Mouse (Mus musculus): ENCODE results near the gene Il19. TPM values are rescaled to one million over a fixed set of nuclear protein-coding genes. Genes with fewer than 3 reads are reported as not detected.

Il19 gene
- not detected in 2 replicates for total RNA-seq (2015; ENCODE audit: low replicate concordance)
- not detected in 2 replicates for total RNA-seq (2017; ENCODE audit: low replicate concordance)

DNA sequence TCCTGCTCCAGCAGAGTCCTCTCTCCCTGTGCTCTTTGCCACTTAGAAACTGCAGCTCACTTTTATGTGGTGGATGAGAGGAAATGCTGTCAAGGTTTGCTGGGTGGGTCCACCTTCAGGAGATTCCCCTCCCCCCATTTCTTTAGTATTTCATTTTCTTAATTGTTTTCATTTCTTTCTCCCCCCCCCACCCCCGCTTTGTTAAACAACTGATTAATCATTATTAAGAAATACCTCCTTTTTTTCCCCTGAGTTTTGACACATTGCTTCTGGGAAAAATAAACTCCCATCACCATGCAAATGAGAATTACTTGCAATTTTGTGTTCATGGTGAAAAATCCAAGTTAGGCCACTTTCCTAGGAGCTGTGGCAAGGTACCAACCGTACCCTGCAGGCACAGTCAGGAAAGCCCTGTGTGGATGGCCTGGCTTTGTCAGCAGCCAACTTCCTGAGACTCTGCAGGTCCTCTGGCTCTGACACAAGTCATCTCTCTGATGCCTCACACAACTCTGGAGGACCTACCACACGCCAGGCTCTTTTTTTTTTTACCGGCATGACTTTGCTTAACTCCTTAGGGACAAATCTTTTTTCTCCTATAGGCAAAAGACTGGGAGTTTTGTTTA, at the start of gene Il19:
Gene Il19, minus strand, starts transcription at position 51 of the 623 bp plus-strand sequence.
- ATAC-seq (replicated peaks; ENCODE audit: low FRiP score, poor library complexity, severe bottlenecking), result no peak

DNA sequence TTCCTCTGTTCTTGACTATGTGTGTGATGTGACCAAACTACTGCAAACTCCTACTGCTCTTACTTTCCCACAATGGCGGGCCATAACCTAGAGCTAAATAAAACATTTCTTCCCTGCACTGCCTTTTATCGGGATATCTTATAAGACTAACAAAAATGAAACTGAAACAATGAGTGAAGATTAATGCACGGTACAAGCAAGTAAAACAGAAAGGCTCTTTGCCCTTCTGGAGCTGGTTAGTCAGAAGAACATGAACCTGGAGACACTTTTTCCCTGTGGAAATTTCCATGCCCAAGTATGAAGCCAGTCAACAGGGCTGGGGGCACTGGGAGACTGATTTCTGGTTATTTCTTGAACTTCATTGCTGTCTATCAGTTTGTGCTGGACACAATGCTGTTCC, 49.4 kb upstream of the Il19 start:
- ATAC-seq (replicated peaks; ENCODE audit: low FRiP score, poor library complexity, severe bottlenecking), result no peak

- no peak for ATAC-seq (replicated peaks; ENCODE audit: low FRiP score, poor library complexity, severe bottlenecking)
Observed at GRCm38 (mm10) chr1:130987418-130987817, 47.5 kb upstream of the Il19 start.

- ATAC-seq (replicated peaks; ENCODE audit: low FRiP score, poor library complexity, severe bottlenecking), result no peak
Observed at GRCm38 (mm10) chr1:130987001-130987400, 47.1 kb upstream of the Il19 start.

DNA sequence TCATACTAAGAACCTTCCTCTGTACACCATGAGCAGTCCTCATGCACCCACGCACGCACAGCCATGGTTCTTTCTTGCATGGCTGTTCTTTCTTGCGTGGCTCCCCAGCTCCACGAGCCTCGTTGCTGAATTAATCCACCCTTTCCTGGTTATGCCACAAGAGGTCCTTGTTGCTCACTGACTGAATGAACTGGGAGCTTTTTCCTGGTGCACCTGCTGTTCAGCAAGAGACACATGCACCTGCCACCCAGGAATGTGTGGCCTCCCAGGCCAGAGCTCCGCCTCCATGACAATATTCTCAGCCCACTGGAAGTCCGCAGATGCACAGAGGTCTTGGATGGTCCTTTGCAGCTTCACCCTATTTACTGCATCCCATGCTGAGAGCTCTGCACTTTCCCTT, 44.5 kb upstream of the Il19 start:
- ATAC-seq (replicated peaks; ENCODE audit: low FRiP score, poor library complexity, severe bottlenecking), result no peak

- ATAC-seq (replicated peaks; ENCODE audit: low FRiP score, poor library complexity, severe bottlenecking), result no peak
Observed at GRCm38 (mm10) chr1:130979455-130979854, 39.5 kb upstream of the Il19 start.

DNA sequence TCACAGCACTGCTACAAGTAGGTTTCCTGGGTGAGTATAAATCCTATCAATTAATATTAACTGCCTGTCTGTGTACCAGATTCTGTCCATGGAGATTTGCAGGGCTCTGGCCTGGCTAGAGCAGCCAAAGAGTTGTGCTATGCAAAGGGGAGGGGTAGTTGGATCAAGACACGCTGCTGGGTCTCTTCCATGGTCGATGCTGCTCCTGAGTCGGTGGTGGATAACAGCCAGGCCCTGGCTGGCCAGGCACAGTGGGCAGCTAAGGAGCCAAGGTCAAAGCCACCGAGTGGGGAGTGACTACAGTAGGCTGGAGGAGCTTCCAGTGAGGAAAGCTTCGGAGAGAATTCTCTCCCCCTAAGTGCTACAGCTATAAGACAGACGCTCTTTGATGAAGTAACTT, 24.0 kb upstream of the Il19 start:
- ATAC-seq (replicated peaks; ENCODE audit: low FRiP score, poor library complexity, severe bottlenecking), result no peak

- ATAC-seq (replicated peaks; ENCODE audit: low FRiP score, poor library complexity, severe bottlenecking), result no peak
Observed at GRCm38 (mm10) chr1:130946920-130947319, 7.0 kb upstream of the Il19 start.

GRCm38 (mm10) chr1:130941801-130942200, 1.9 kb upstream of the Il19 start:
- no peak for ATAC-seq (replicated peaks; ENCODE audit: low FRiP score, poor library complexity, severe bottlenecking)

DNA sequence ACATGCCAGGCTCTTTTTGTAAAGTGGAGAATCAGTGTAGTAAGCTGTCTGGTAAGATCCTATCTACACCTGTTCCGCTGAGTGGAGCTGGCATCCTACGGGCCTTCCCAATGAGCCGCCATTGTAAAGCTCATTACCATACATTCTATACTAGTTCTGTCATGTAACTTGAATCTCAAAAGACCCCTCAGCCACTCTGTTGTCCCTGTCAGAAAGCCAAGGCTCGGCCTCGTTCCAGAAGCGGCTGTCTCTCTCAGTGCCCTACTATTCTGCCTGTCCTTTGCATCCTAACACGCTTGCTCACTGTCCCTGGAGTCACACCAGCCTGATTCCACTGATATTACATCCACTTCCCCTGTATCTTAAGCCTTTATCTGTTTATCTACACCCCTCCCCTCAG, 1.7 kb downstream of the Il19 start:
- no peak for ATAC-seq (replicated peaks; ENCODE audit: low FRiP score, poor library complexity, severe bottlenecking)

DNA sequence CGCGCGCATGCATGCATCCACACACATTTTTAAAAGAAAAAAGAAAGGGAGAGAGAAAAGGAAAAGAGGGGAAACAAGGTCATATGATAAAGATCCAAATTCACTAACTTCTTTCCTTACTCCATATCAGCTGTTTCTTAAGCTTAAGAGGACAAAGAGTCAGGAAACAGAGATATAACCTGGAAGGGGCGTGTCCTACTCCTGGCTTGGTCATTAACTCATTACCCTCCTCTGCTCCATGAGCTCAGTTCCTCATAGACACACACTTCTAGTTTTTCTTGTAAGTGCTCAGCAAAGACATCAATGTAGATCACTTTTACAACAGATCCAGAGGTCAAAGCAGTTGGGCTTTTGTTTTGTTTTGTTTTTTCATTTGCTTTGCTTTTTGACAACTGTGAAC, 2.7 kb downstream of the Il19 start:
- no peak for ATAC-seq (replicated peaks; ENCODE audit: low FRiP score, poor library complexity, severe bottlenecking)

- ATAC-seq (replicated peaks; ENCODE audit: low FRiP score, poor library complexity, severe bottlenecking), result no peak
Observed at GRCm38 (mm10) chr1:130936351-130936750, 3.6 kb downstream of the Il19 start.

DNA sequence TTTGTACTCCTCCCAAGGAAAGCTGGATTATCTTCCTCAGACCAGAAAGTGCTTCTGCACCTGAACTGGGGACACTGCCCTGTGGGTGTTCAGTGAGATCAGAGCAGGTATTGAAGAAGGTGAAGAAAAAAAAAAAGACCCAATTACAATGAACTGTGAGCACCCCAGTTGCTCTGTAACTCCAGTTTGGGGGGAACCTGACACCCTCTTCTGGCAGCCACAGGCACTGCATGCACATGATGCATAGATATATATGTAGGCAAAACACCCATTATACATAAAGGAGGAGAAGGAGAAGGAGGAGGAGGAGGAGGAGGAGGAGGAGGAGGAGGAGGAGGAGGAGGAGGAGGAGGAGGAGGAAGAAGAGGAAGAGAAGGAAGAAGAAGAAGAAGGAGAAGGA, 13.4 kb downstream of the Il19 start:
- no peak for ATAC-seq (replicated peaks; ENCODE audit: low FRiP score, poor library complexity, severe bottlenecking)

GRCm38 (mm10) chr1:130918323-130918980, 21.5 kb downstream of the Il19 start:
- no peak for ATAC-seq (replicated peaks; ENCODE audit: low FRiP score, poor library complexity, severe bottlenecking)

GRCm38 (mm10) chr1:130911401-130912010, 28.4 kb downstream of the Il19 start, which contains the start of gene Il20:
Gene Il20, minus strand, starts transcription at chr1:130911451.
- no peak for ATAC-seq (replicated peaks; ENCODE audit: low FRiP score, poor library complexity, severe bottlenecking)

DNA sequence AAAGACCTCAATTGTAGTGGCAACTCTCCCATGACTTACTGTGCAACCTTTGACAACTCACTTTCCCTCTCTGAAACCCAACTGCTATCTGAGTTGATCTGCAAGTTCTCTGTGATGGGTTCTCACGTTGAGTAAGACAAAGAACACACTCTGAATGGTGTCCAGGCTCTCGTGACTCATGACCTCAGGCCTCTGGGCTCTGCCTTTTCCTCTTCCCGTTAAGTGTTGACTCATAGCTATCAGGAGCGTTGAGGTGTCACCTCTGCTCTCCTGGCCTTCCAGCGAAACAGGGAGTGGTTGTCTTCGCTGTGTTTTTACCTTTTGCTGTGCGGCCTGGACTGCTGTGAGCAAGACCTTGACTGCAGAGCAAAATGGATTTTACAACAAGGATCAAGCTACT, 37.4 kb downstream of the Il19 start:
- no peak for ATAC-seq (replicated peaks; ENCODE audit: low FRiP score, poor library complexity, severe bottlenecking)

GRCm38 (mm10) chr1:130894468-130894867, 45.4 kb downstream of the Il19 start:
- no peak for ATAC-seq (replicated peaks; ENCODE audit: low FRiP score, poor library complexity, severe bottlenecking)

DNA sequence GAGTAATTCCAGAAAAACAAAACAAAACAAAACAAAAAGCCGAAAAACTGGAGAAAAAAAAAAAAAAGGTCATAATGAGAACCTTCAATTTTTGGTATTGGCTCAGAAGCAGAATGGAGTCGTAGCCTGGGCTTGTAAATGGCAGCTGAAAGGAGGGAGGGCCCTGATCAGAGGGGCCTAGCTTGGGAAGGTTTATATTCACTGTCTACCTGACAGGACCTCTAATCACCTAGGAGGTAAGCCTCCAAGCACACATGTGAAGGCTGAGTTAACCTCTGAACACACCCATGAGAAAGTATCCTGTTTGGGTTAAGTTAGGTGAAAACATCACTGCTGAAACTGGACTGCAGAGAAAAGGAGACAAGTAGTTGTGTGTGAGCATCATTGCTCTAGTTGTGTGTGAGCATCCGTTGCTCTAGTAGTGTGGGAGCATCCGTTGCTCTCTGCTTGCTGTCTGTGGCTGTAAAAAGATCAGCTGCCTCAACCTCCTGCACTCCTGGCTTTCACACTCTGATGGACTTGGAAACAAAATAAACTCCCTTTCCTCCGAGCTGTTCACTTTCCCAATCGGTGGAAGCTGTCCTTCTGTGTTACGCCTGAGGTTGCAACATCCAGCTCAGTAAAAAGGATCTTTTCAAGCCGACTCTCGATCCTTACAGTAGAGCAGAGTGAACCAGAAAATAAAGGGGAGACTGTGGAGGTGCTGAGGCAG, 46.4 kb downstream of the Il19 start:
- ATAC-seq (replicated peaks; ENCODE audit: low FRiP score, poor library complexity, severe bottlenecking), result no peak

- ATAC-seq (replicated peaks; ENCODE audit: low FRiP score, poor library complexity, severe bottlenecking), result no peak
Observed at GRCm38 (mm10) chr1:130892446-130892845, 47.5 kb downstream of the Il19 start.

GRCm38 (mm10) chr1:130887354-130887753, 52.6 kb downstream of the Il19 start, which contains the start of gene Il24:
Gene Il24, minus strand, starts transcription at chr1:130887454.
- ATAC-seq (replicated peaks; ENCODE audit: low FRiP score, poor library complexity, severe bottlenecking), result no peak
